ENCODE assay signal across 11 mouse cellular contexts in the genomic region with DNA sequence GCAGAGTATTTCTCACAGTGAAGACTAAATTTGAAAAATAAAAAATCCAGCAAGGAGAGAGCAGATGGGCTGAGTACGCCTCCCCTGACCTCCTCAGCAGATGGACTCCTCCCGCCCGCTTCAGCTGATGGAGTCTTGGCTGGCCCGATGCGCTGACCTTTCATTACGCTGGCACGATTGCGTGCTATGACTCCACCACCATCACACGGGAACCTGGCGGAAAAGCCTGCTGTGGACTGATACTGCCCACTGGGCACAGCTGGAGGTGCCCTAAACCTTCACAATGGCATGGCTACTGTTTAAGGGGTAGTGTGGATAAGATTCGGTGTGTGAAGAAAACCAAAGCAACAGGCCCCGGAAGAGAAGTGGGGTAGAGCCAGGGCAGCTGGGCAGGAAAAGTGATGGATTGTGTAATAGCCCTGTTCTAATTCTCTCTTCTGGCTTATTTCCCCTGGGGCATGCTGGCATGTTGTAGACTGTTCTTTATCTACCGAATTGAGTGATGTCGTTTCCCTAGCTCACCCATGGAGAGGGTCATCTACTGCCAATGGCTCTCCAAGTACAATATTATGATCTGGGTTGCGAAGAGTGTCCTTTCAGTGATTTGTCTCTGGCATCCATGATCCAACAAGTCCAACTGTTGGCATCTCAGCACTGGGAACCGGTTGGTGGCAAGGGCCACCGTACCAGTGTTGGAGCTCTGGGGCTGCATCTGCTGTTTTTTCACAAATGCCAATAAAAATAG. TPM values are rescaled to one million over a fixed set of nuclear protein-coding genes. Genes with fewer than 3 reads are reported as not detected.
A peak's percentile ranks its signal among the peaks of the same experiment; 100 is the strongest.
DNase-seq lines count a peak whose midpoint lies in the region; ATAC-seq lines count a peak whose summit lies in the region.
"Had no signal": no experiment of that assay in that cellular context is flagged by ENCODE, and none has a peak within 500 bp of the region (broad histone marks: within the 10 kb centered on the region; RNA-seq: fewer than 3 reads in every experiment).

No protein-coding gene starts in this region.

- DNase-seq in layer of hippocampus, adult 18-20 months (ENCODE audit: low spot score in 2 of 2): peak; percentile 33 to 64
- DNase-seq in layer of hippocampus, postnatal 25 days (ENCODE audit: extremely low spot score in 1 of 2, low spot score in 1 of 2): no peak
- DNase-seq in cerebellum, postnatal 25 days: peak; percentile 80 to 84
- no peak for DNase-seq in embryo, embryonic 10.5 days (ENCODE audit: low spot score)
- no peak for DNase-seq in lung, postnatal 36 days
- DNase-seq in lung, postnatal 10 days: no peak
- DNase-seq: adrenal gland, adult 8-10 months; kidney, adult 9 months; lung, embryonic 14.5 days had no signal

- peak; percentile 87 for ATAC-seq in cerebellum, adult (ENCODE audit: insufficient number of reproducible peaks, low FRiP score, low TSS enrichment)
- ATAC-seq in megakaryocyte, adult 5-6 weeks (ENCODE audit: poor library complexity, severe bottlenecking): peak; percentile 44

RNA-seq across cellular contexts. Expression of gene Haao, which starts 35.4 kb away (rescaled TPM):
- total RNA-seq in layer of hippocampus, adult 18-20 months (2021): under 1 TPM in 1 of 2 experiments, not detected in 1; 0.30 TPM
- total RNA-seq in layer of hippocampus, postnatal 25 days (2021): not detected
- total RNA-seq in megakaryocyte, adult 5-6 weeks (2015): 62.7 and 66.8 TPM in 2 replicates
- 52.6 and 53.5 TPM in 2 replicates for total RNA-seq in megakaryocyte, adult 5-6 weeks (2017)

Comparison
In these comparisons a context has a peak if more than half of its experiments do, and no peak if none do; other contexts are left out.
1. DNase-seq: peak in layer of hippocampus, adult 18-20 months (2 of 2) and cerebellum, postnatal 25 days (2 of 2); none in layer of hippocampus, postnatal 25 days (0 of 2), embryo, embryonic 10.5 days (single experiment), lung, postnatal 36 days (single experiment) and lung, postnatal 10 days (single experiment).
2. RNA of gene Haao, which starts 35.4 kb away (total RNA-seq): 52.6 to 66.8 TPM in megakaryocyte, adult 5-6 weeks; 0.30 TPM in layer of hippocampus, adult 18-20 months and not detected in layer of hippocampus, postnatal 25 days; every median in the first group is over 10 times any median in the second.